ENCODE assay signal across 9 mouse cellular contexts in the genomic region with DNA sequence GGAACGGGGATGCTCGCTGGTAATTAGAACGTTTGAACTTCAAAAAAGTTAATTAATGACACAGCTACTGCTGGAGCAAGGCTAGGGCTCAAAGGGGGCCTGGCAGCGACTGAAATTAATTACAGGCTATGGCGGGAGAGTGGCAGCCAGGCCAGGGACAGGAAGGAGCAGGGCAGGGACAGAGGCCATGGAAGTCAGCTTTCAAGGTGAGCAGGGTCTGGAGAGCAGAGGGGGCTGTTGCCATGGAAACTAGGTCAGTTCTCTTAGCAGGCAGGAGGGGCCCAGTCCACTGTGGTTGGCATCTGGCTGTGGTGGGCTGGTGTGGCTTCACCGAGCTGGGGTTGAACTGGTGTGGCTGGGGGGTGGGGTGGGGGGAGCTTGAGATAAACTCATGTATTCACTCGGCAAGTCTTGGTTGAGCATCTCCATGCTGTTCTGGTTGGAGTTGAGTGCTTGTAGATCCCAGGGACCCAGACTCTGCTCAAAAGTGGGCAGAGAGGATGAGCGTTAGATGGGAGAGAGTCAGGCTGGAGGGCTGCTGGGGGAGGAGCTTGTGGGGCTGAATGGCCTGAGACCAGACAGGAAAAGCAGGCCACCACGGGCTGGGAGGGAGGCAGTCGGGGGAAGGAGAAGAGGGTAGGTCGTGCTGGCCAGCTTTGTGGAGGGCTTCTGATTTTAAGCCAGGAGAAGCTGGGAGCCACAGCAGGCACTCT. TPM values are rescaled to one million over a fixed set of nuclear protein-coding genes. Genes with fewer than 3 reads are reported as not detected.
A peak's percentile ranks its signal among the peaks of the same experiment; 100 is the strongest.
DNase-seq lines count a peak whose midpoint lies in the region; ATAC-seq and TF ChIP-seq lines count a peak whose summit lies in the region.
"Had no signal": no experiment of that assay in that cellular context is flagged by ENCODE, and none has a peak within 500 bp of the region (broad histone marks: within the 10 kb centered on the region; RNA-seq: fewer than 3 reads in every experiment).

No protein-coding gene starts in this region.

- DNase-seq in kidney, adult 2 months, result peak; percentile 45
- DNase-seq in kidney, postnatal 14 days, result no peak
- peak; percentile 58 for DNase-seq in embryo, embryonic 10.5 days (ENCODE audit: low spot score)
- peak; percentile 52 for DNase-seq in induced T-regulatory cell, adult 2 months (ENCODE audit: low read depth)
- no peak for DNase-seq in thymus, postnatal 14 days
- no peak for DNase-seq in testis, postnatal 10 days (ENCODE audit: low spot score)
- DNase-seq in ovary, postnatal 36 days (ENCODE audit: low spot score), result no peak

- H3K4me1 ChIP-seq in kidney, adult 2 months (ENCODE audit: control insufficient read depth, insufficient read depth, low read length), result no peaks in the 10 kb centered on the region
- H3K4me1 ChIP-seq in midbrain, embryonic 16.5 days (ENCODE audit: control insufficient read depth, insufficient read depth, low read length), result peaks cover 31% of the 10 kb centered on the region

- H3K36me3 ChIP-seq in kidney, adult 2 months (ENCODE audit: control insufficient read depth, insufficient read depth, low read length), result no peaks in the 10 kb centered on the region
- no peaks in the 10 kb centered on the region for H3K36me3 ChIP-seq in midbrain, embryonic 16.5 days (ENCODE audit: control insufficient read depth, insufficient read depth, low read length)

- no peak overlapping the region for H3K9ac ChIP-seq in midbrain, embryonic 16.5 days (ENCODE audit: low read depth, low read length)

- H3K9me3 ChIP-seq in midbrain, embryonic 16.5 days (replicated peaks; ENCODE audit: control insufficient read depth, low read length, poor library complexity, severe bottlenecking), result no peaks in the 10 kb centered on the region

- no peak for TF ChIP-seq POLR2A in kidney, adult 2 months (IDR thresholded peaks at IDR 0.05; ENCODE audit: low read depth, low read length)

- no peak overlapping the region for H3K27ac ChIP-seq in kidney, adult 2 months (ENCODE audit: insufficient read depth, low read depth, low read length)
- 0 out of 2 replicates have a peak overlapping the region, but pooled peaks have one; percentile 22 for H3K27ac ChIP-seq in midbrain, embryonic 16.5 days (ENCODE audit: low read length)

- ATAC-seq in midbrain, embryonic 16.5 days, result no peak

- no peak for TF ChIP-seq CTCF in kidney, adult 2 months (conservative IDR thresholded peaks at IDR 0.05; ENCODE audit: insufficient read depth, insufficient read length, low read depth, low read length)

- H3K27me3 ChIP-seq in kidney, adult 2 months (replicated peaks; ENCODE audit: control insufficient read depth, insufficient read depth, low read length), result no peaks in the 10 kb centered on the region
- H3K27me3 ChIP-seq in midbrain, embryonic 16.5 days (ENCODE audit: control insufficient read depth, insufficient read depth, low read depth, low read length), result no peaks in the 10 kb centered on the region

- 16% methylated on average over 11 of the region's 11 CpGs for WGBS in kidney, adult 2 months
- WGBS in midbrain, embryonic 16.5 days, result 16% methylated on average over 11 of the region's 11 CpGs

- no peak overlapping the region for H3K4me3 ChIP-seq in kidney, adult 2 months (ENCODE audit: insufficient read depth, low read depth, low read length)
- no peak overlapping the region for H3K4me3 ChIP-seq in midbrain, embryonic 16.5 days (ENCODE audit: low read depth, low read length)

- no peak overlapping the region for H3K4me2 ChIP-seq in midbrain, embryonic 16.5 days (ENCODE audit: low read length)
- H3K4me2 ChIP-seq: liver, embryonic 11.5 days had no signal

RNA-seq across cellular contexts. Expression of a gene that starts 31.7 kb away (rescaled TPM):
- polyA plus RNA-seq in kidney, adult 2 months (2012; rRNA removed), result 0.16 and 0.89 TPM in 2 replicates
- 1.0 and 1.4 TPM in 2 replicates for polyA plus RNA-seq in midbrain, embryonic 16.5 days (2015; fragmentation: Nextera tagmentation; extraction: Ambion mirVana)

RNA-seq across cellular contexts. Expression of a gene that starts 54.6 kb away (rescaled TPM):
- 25.8 and 29.9 TPM in 2 replicates for polyA plus RNA-seq in kidney, adult 2 months (2012; rRNA removed)
- polyA plus RNA-seq in midbrain, embryonic 16.5 days (2015; fragmentation: Nextera tagmentation; extraction: Ambion mirVana), result 74.9 and 79.6 TPM in 2 replicates

Comparison
In these comparisons a context has a peak if more than half of its experiments do, and no peak if none do; other contexts are left out.
1. DNase-seq: peak in kidney, adult 2 months (single experiment), embryo, embryonic 10.5 days (single experiment) and induced T-regulatory cell, adult 2 months (single experiment); none in kidney, postnatal 14 days (single experiment), thymus, postnatal 14 days (single experiment), testis, postnatal 10 days (single experiment) and ovary, postnatal 36 days (single experiment).